Mouse (Mus musculus) B cell, adult 2 months (primary cell): ENCODE data around the gene Xpnpep1.
A peak's percentile ranks its signal among the peaks of the same experiment; 100 is the strongest.

Source experiments
- DNase-seq, 2 experiments: peaks; one replicate each; pipeline ENCODE4 v3.0.0; 2022

Gene Xpnpep1

GRCm38 (mm10) chr19:52975564-52976185, 64.3 kb downstream of the Xpnpep1 start:
- DNase-seq: peak; percentile 56 to 60

GRCm38 (mm10) chr19:52966339-52966738, 73.7 kb downstream of the Xpnpep1 start:
- DNase-seq: no peak

GRCm38 (mm10) chr19:52962745-52963144, 77.3 kb downstream of the Xpnpep1 start:
- no peak for DNase-seq

- peak; percentile 2 to 4 for DNase-seq
These were observed 117.1 kb downstream of the Xpnpep1 start for GRCm38 (mm10) chr19:52922678-52923495.

- no peak for DNase-seq
These were observed 135.8 kb downstream of the Xpnpep1 start for GRCm38 (mm10) chr19:52904182-52904581.

DNA sequence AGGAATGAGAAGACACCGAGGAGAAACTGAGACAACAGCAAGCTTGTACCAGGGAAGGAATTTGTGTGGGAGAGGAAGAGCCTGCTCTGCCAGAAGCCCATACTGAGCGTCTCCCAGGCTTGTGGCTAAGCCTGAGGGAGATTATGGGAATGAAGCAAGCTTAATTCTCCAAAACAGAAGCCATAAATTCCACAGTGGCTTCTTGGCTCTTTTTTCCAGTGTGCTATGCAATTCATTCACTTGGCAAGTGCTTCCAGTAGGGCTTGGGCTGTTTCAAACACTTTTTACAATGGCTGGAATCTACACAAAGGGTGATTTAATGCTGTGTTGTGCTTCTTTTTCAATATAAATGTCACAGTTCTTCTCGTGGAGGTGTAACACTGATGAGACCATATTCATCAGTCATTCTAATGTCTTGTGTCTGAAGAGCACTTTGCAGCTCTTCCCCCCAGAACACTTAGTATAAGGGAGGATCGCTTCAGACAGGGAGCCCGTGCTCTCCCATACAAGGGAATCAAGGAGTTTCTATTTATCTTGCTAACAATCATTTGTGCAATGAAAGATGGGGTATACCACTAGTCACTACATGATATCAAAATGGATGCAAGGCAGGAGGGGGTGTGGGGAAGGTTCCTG, 148.1 kb downstream of the Xpnpep1 start:
- DNase-seq: no peak
